Mouse (Mus musculus) G1E (cell line): ENCODE data around the gene Gnb1l.

Source experiments
- CTCF ChIP-seq: IDR thresholded peaks from 2 replicates; pipeline ENCODE4 v1.5.1; 2012; ENCODE audit warnings: low read depth, low read length, inconsistent platforms, mixed read lengths
- GATA1 ChIP-seq: IDR thresholded peaks from 2 replicates; pipeline ENCODE4 v1.6.1; 2012; ENCODE audit warnings: borderline replicate concordance, low read length, inconsistent platforms, mixed read lengths
- POLR2AphosphoS5 ChIP-seq: IDR thresholded peaks from 2 replicates; pipeline ENCODE4 v1.6.1; 2012; ENCODE audit warnings: low read depth, low read length, inconsistent platforms; ENCODE audit not compliant: insufficient replicate concordance
- TAL1 ChIP-seq: conservative IDR thresholded peaks from 2 replicates; pipeline ENCODE4 v1.6.1; 2012; ENCODE audit warnings: low read depth, low read length, inconsistent platforms, mixed read lengths

DNA sequence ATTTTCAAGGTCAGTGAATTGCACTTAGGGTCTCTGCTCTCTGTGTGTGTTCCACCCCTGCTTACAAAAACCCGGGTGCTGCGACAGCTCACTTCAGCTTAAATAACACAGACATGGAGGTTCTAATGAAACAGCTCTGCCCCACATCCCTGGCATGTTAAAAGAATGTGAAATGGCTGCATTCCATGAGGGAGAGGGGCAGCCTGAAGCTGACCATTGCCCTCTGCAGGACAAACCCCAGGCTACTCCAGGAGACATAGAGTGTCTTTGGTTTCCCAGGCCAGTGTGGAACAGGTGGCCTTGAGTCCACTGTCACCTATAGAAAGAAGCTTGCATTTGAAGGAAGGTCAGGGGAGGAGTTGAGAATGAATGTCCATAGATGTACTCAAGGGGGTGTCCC, 81.9 kb downstream of the Gnb1l start:
- TF ChIP-seq CTCF = no peak
- no peak for TF ChIP-seq POLR2AphosphoS5
- no peak for TF ChIP-seq TAL1
- no peak for TF ChIP-seq GATA1
